Mouse (Mus musculus) mouse trophoblast stem cell (cell line): ENCODE measurements around the gene Ugt1a6a.

Source experiments
- in situ Hi-C, 2 experiments: fragments of 300-500 bp; cut with MseI, MboI; formaldehyde crosslinking; loops; 2 replicates in 1 of 2; 3 replicates in 1 of 2; pipeline ENCODE4 v1.15.1; 2025

The Ugt1a6a gene

DNA sequence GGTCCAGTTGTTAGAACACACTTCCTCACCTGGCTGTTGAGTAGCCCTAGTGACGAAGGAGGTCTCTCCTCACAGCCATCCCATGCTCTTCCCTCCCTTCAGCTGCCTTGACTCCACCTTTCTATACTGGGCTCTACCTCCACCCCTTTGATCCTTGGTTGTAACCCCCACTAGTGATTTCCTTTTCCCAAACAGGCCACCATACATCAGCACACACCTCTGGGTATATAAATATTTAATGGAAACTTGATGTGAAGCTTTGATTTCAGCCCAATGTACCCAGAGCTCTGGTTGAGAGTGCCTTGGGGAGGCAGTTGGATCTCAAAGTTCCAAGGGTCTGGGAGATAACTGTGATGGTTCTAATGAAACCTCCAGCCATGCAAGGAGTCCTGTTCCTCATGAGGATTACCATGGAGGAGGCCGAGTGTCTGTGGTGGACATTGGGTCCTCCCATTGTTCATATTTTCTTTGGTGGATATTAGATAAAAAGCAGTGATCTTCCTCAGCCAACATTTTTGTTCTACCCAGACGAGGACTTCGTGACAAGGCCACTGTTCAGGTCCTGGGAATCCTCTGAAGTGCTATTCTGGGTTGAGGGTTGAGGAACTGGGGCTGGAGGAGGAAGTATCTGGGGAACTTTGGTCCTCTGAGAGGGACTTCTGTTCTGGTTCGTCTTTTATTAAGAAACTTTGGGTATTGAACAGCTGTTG is 92.2 kb downstream of the Ugt1a6a start, which contains the start of gene Mroh2a:
Gene Mroh2a, plus strand, starts transcription at position 317 of the 710 bp plus-strand sequence.
- in situ Hi-C loops = no loop called here

DNA sequence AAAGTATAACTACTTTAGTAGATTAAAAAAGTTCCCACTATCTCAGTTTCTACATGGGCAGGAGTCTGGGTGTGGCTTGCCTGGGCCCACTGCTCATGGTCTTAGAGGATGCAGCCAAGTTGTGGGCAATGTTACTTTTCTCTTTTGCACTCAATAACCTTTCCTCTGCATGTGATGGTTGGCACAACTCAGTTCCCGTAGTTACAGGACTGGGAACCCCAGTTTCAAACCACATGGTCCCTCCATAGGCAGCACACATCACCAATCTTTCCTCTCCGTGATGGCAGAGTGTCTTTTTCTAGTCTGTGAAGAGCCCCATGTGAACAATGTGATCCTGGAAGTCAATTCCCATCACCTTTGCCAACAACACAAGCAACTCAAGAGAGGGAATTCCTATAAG is 92.9 kb downstream of the Ugt1a6a start:
- in situ Hi-C loops = no loop called here

DNA sequence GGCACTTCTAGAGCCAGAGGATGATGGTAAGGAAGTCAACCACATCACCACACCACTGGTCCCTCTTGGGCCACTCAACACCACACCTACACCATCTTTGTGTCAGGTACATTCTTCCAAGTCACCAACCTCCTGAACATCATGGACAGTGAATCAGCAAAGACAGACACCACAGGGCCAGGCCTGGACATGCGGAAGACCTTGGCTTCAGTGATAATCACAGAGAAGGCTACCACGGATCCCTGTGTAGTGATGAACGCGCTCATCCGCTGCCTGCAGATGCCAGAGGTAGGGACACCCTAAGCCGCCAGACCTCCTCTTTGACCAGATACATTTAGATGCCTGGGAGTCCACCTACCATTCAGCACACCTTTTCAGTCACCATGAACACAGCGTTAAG is 93.5 kb downstream of the Ugt1a6a start:
- in situ Hi-C loops = no loop called here

DNA sequence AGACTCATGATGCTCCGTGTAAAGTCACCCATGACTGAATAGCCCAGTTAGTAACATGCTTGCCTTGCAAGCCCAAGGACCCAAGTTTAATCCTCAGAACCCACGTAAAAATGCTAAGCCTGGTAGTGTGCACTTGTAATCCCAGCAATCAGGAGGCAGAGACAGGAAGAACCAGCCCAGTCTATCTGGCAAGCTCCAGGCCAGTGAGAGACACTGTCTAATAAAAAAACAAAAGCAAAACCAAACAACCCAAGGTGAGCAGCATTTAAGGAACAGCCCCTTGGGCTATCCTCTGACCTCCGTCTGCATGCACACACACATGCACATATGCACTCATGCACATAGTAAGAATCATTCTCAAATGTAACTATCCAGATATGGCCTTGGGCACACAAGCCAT is 95.0 kb downstream of the Ugt1a6a start:
- in situ Hi-C loops = no loop called here

DNA sequence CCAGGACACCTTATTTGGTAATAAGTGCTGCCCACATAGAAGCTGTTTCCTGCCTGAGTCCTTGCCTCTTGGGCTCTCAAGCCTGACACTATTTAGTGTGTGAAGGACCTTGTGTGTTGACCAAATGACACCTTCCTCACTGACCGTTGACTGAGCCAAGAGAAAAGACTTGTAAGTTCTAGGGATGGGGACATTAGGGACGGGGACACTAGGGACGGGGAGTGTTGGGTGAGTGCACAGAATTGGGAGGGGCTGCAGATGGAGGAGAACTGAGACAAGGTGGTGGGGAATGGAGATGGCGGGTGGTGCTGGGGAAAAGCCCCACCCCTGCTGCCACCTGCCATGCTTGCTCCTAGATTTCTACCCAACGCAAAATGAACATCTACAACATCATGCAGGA is 95.4 kb downstream of the Ugt1a6a start:
- in situ Hi-C loops = no loop called here

DNA sequence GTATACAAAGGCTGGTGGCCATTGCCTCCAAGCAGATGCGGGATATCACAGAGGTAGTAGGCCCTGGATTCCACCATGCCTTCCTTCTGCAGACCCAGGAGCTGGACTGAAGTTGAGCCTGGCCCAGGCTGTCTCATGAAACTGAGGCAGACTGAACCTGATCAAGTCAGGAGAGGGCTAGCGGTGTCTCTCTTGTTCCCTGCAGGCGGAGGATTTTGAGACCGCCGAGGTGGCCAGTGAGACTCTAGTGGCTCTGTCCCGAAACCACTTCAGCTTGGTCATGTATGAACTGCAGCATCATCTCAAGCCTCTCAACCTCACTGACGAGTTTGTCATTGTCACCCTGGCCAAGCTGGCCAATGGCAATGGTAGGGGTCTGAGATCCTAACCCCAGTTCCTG is 95.8 kb downstream of the Ugt1a6a start:
- in situ Hi-C loops = no loop called here

DNA sequence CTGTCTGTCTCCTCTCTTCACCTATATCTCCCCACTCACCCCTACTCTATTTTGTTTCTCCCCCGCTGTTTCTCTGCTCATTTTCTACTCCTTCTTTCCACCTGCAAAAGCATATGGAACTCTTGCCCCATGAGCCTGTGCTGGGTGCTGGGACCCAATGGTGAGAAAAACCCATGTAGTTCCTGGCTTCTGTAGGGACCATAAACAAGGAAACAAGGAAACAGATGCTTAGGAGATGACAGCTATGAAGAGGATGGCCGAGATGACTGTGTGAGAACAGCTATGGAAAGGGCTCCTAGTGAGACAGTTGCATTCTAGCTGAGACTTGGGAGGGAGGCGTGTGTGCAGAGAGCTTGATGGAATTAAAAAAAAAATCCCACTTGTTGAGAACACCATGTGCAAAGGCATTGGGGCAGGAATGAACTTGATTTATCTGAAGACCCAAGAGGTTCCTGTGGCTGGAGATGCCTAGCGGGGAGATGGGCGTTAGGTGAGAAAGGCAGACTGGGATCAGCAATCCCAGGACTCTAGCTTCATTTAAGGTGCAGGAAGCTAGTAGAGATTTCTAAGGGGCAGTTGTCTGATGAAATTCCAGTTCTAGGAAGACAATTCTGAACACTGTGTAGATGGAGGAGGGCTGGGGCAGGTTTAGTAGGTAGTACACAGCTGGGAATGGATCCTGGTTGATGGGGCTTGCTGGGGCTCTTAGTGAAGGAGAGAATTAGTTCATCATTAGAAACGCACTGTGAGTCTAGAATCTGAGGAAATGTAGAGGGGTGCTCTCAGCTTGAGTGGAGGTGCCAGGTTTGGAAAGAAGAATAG is 96.6 kb downstream of the Ugt1a6a start:
- in situ Hi-C loops = no loop called here

DNA sequence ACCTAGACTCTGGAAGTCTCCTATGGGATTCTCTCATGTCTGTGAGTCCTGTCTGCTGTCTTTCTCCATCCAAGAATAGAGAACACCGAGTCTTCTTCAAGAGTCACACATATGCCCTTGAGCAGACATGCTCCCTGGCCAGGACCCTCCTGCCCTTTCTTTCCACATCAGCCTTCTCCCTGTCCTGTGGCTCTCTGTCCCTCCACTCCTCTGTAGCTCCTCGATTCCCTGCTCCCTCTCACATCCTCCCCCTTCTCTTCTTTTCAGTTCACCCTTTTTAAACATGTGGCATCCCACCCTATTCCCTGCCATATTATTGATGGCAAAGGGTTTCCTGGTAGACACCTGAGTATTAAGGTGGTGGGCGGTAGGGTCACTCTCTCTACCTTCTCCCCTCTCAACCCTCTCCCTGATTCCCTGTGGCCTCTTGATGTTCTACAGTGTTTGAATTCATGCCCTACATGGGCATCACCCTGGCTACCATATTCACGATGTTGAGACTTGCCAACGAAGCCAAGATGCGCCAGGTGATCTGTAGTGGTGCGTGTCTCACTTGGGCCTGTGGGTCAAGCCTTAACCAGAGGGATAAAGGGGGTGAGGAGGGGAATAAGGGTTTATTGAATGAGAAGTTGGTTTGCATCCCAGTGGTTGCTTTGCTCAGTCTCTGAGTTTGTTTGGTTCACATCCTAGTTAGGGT is 97.3 kb downstream of the Ugt1a6a start:
- in situ Hi-C loops = no loop called here

DNA sequence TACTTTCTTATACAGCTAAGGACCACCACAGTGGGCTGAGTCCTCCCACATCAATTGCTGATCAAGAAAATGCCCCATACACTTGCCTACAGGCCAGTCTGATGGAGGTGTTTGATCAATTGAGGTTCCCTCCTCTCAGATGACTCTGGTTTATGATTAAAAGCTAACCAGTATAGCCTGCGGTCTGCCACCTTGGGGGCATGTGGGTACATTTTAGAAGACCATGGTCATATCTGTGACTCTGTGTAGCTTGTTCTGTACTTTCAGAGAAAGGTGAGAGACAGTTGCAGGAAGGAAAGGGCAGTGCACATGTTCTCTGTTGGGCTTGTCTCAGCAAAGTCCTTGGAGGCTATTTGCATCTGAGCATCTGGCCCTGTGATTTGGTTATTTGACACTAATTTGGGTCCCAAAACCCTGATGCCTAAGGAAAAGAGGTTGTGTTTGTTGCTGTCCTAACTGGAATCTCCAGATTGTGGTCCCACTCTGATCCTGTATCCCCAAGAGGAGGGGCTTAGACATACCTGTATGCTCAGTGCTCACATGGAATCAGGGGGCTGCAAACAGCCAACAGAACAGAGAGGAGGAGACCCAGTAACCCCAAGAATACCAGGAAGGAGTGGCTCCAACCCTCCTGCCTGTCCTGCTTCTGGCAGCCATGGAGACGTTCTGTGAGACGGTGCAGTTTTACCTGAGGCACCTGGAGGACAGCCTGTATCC is 98.2 kb downstream of the Ugt1a6a start:
- in situ Hi-C loops = no loop called here

DNA sequence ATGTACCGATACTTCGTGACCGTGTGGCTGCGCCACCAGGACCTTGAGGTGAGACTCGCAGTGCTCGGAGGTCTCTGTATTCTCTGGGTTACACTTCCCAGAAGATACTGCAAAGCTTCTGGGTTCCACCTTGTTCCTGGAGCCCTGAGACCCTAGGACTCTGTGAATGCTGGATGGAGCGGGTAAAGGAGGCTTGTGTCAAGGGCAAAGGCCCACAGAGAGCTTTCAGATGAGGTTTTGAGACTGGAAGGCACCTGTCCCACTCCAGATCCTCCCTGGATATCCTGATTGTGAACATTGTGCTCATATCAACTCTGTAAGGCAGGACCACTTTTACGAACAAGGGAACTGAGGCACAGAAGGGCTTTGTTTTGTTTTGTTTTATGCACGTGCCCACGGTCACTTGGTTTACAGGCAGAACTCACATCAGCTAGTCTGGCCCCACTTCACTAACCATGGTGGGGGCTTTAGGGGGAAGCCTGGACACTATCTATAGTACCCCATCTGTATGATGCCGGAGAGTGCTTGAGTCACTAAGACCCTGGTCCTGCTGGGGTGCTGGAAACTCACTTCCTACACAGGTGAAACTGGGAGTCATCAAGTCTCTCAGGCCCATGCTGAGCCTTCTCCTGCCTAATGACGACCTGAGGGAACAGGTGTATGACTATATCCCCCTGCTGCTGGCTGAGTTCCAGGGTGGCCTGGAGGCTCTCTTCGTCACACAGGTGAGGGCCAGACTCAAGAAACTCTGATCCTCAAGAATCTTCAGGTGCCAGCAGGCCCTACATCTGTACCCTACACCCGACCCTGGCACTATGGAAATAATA is 99.0 kb downstream of the Ugt1a6a start:
- in situ Hi-C loops = no loop called here

DNA sequence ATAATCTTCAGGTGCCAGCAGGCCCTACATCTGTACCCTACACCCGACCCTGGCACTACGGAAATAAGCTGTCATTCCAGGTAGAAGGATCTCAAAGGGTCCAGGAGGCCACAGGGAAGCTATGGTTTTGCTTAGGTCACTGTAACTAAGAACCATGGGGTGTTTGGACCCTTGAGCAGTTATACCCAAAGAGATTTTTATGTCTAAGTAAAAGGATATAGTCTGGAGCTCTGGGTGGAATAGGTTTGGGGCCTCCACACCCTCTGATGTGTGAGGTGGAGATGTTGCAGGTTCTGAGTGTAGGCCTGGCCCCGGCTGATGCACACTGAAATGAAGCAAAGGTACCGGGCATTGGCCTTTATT is 99.6 kb downstream of the Ugt1a6a start:
- in situ Hi-C loops = no loop called here

DNA sequence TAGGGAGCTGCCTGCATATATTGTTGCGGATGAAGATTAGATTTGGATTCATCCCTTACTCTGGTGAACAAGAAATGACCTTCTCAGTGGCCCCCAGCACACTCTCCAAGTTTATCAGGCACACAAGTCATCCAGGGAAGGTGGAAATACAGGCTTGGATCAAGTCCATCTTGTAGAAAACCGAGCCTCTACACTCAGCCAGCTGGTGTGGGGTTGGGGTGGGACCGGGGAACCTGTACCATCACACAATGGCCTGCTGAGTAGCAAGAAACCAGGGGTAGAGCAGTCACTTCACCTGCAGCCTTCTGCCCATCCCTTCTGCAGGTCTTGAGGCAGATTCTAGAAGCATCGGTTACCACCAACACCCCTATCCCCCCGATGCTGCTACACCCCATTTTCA is 100.0 kb downstream of the Ugt1a6a start:
- in situ Hi-C loops = no loop called here

DNA sequence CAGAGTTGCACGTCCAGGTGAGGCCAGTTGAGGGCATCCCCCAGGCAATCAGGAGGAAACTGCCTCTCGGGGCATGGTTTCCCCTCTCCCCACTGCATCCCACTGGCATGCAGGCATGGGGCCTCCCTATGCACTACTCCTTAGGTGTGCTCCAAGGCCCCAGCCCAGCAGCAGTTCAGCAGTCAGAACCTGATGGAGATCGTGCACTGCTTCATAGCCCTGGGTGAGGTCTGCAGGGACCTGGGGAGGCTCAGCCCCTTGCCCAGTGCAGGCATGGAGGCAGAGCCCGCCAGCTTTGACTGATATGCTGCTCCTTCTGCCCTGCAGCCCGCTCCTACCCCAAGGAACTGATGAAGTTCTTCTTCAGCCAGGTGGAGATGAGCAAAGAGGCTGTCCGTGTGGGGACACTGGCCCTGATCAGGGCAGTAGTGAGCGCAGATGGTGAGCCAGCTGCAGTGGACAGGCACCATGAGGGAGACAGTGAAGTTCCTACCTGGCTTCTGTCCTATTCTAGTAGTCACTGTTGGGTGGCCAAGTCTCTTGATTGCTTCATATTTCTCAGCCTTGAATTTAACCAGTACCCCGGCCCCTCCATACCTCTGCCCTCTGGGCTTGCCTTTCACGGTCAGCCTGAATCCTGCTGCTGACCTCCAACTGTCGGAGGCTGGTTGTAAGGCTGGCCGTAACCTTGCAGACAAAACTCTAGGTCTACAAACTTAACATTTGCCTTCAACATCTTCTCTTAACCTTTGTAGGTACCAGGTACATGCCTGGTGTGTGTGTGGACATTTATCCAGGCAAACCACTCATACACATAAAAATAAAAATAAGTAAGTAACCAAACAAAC is 100.7 kb downstream of the Ugt1a6a start:
- in situ Hi-C loops = no loop called here

DNA sequence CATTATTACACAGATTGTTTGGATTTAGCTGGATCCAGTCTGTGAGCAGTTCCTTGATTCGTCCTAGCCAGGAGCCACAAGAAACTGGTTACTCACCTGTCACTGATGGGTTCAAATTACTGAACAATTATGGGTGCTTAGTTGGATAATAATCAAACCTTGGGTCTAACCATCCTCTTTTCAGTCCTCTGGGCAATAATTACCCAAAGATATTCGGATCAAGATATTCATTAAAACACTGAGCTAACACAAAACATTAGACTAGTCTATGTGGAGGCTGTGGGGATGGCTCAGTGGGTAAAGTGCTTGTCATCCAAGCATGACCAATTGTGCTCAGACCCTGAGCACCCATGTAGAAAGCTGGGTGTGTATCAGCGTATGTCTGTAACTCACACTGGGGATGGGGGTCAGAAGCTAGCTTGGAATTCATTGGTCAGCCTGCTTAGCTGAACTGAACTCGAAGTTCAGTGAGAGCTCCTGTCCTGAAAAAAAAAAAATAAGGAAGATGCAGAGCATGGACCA is 101.3 kb downstream of the Ugt1a6a start:
- in situ Hi-C loops = no loop called here

DNA sequence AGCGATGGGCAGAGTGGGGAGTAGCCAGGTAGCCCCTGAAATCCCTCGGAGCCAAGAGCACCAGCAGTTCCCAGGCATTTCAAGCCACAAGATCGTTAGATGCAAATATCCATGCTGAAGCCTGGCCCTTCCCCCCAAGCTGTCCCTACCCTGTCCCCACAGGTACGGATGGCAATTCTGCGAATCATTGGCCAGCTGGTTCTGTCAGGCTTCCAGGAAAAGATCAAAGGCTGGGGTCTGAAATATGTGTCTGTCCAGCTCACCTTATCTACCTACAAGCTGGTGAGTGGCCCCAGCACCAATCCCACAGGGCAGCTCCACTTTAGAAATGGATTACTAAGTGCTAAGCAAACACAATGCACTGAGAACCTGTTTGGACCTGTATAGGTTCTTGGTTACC is 102.7 kb downstream of the Ugt1a6a start:
- in situ Hi-C loops = no loop called here

DNA sequence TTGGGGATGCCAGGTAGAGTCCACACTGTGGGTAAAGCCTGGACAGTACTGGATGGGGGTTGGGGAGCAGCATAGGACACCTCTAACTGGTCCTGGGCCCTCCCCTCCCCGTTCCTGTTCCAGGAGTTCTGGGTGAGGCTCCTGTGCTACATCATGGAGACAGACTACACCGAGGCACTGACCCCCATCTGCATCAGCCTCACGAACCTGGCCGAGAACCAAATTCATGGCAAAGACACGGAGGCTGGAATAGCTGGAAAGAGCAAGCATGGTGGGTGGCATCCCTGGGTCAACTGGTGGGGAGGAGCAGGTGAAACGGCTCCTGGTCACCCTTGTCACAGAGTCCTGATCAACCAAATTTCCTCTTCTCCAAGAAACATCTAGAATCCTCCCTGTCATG is 104.2 kb downstream of the Ugt1a6a start:
- in situ Hi-C loops = no loop called here

DNA sequence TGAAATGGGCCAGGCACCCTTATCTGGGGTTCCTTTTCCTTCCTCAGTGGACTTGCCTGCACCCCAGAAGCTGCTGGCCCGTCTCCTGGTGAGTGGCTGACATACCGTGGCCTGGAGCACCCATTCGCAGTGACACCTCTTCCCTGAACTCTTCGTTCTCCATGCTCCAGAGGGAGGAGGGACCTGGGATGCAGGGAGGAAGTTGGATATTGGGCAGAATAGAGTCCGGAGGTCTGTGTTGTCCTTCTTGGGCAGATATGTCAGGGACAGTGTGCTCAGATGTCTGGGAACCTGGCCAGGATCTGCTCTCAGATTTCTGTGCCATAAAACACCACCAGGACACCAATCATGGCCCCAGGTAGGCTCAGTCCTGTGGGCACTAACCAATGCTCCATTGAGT is 105.5 kb downstream of the Ugt1a6a start:
- in situ Hi-C loops = no loop called here

DNA sequence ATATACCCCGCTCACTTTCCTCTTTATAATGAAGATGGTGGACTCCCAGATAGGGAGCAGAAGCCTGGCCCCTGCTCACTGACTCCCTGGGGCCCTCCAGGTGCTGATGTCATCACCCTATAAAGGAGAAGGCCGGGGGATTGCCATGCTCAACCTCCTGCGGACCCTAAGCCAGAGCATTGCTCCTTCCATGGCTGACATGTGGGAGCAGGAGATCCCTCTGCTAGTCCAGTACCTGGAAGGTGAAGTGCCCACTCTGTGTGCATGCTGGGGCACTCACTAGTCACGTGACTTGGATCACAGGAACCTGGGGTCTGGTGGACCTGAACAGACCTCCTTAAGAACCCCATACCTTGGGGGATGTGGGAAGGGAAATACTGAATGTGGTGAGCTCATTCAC is 106.0 kb downstream of the Ugt1a6a start:
- in situ Hi-C loops = no loop called here

DNA sequence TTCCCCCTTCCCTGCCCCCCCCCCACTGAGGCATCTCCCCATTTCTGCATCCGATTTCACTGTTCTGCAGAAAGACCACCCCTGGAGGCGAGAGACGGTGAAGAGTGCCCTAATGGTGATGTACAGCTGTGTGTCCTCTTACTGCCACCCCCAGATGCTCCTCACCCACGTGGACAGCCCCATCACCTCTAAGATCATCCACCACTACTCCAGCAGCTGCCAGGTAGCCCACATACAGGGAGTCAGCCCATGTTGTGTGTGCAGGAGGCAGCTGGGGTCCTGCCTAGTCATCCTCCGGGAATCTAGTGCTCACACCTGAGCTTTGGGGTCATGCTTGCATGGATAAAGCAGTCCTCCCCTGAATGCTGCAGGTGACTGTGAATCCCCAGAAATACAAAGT is 109.3 kb downstream of the Ugt1a6a start:
- in situ Hi-C loops = no loop called here

DNA sequence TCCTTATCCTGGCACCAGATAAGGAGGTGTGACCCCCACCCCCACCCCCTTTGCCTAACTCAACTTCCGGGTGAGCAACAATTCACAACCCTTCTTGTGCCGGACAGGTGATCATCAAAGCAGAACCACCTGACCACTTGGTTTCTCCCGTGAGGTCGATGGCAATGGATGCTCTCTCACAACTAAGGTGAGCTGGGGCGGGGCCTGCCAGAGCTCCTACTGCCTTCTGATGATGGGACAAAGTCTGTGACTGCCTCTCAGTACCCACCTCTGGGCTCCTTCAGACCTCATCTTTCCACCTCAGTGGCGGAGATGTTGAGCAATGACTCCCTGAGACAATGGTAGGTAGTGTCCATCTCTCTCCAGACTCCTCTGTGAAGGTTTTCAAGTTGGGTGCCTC is 111.3 kb downstream of the Ugt1a6a start:
- in situ Hi-C loops = no loop called here
